In genomic region chr11:112827044-112827347, GRCm38 (mm10) we compare ENCODE assay signal across 18 mouse cellular contexts. TPM values are rescaled to one million over a fixed set of nuclear protein-coding genes. Genes with fewer than 3 reads are reported as not detected.
DNase-seq lines count a peak whose midpoint lies in the region; TF ChIP-seq lines count a peak whose summit lies in the region.
"Had no signal": no experiment of that assay in that cellular context is flagged by ENCODE, and none has a peak within 500 bp of the region (broad histone marks: within the 10 kb centered on the region; RNA-seq: fewer than 3 reads in every experiment).

No protein-coding gene starts in this region.

- peak overlapping the region; percentile 66 for H3K4me3 ChIP-seq in testis, adult 2 months (ENCODE audit: control insufficient read depth, low read depth, low read length)
- H3K4me3 ChIP-seq: heart, embryonic 13.5 days had no signal

- H3K27me3 ChIP-seq in testis, adult 2 months (ENCODE audit: control insufficient read depth, insufficient read depth, low read length), result no peaks in the 10 kb centered on the region

- H3K4me1 ChIP-seq in testis, adult 2 months (ENCODE audit: control insufficient read depth, insufficient read depth, low read length), result no peaks in the 10 kb centered on the region
- H3K4me1 ChIP-seq: heart, embryonic 13.5 days had no signal

- DNase-seq in heart, adult 11 months, result peak; percentile 91
- DNase-seq in heart, adult 9 months (ENCODE audit: low spot score in 2 of 2), result no peak
- no peak for DNase-seq in testis, postnatal 14 days (ENCODE audit: low spot score)
- peak; percentile 60 for DNase-seq in mesoderm, embryonic 11.5 days (ENCODE audit: low read depth, low spot score)
- DNase-seq in left cerebral cortex, adult 8-10 months (ENCODE audit: low spot score in 2 of 2), result no peak
- DNase-seq in cerebellum, adult 18-20 months, result no peak
- DNase-seq: adrenal gland, adult 2 months; cerebellum, adult 9-10 months; kidney, adult 11 months; liver; lung, adult 2 months; lung, postnatal 4 days; right cerebral cortex, adult 18-20 months had no signal

- TF ChIP-seq CTCF in testis, adult 2 months (IDR thresholded peaks at IDR 0.05; ENCODE audit: control insufficient read depth, insufficient read depth, insufficient replicate concordance, low read depth, low read length), result no peak

- no peaks in the 10 kb centered on the region for H3K36me3 ChIP-seq in testis, adult 2 months (ENCODE audit: control insufficient read depth, insufficient read depth, low read length)
- H3K36me3 ChIP-seq: G1E; heart, embryonic 13.5 days had no signal

- H3K27ac ChIP-seq in testis, adult 2 months (ENCODE audit: control insufficient read depth, insufficient read depth, low read depth, low read length), result no peak overlapping the region
- H3K27ac ChIP-seq: heart, embryonic 13.5 days; stomach, postnatal 0 days had no signal

- TF ChIP-seq POLR2A in testis, adult 2 months (IDR thresholded peaks at IDR 0.05; ENCODE audit: control insufficient read depth, low read depth, low read length), result no peak

RNA-seq across cellular contexts. Expression of gene Sox9, which starts 45.0 kb away (rescaled TPM):
- polyA plus RNA-seq in testis, adult 2 months (2012; rRNA removed), result 5.5 and 6.6 TPM in 2 replicates
- 10 to 100 TPM; 21.5 to 32.6 (median 26.0) TPM for total RNA-seq in left cerebral cortex, adult 8-10 months (2022)
- total RNA-seq: hematopoietic stem cell, adult 5-6 weeks had no signal
- polyA plus RNA-seq: G1E had no signal

Comparison
In these comparisons a context has a peak if more than half of its experiments do, and no peak if none do; other contexts are left out.
1. DNase-seq: peak in heart, adult 11 months (single experiment) and mesoderm, embryonic 11.5 days (single experiment); none in heart, adult 9 months (0 of 2), testis, postnatal 14 days (single experiment), left cerebral cortex, adult 8-10 months (0 of 2) and cerebellum, adult 18-20 months (0 of 2).